Mouse (Mus musculus): ENCODE measurements around the gene Ugdh. TPM values are rescaled to one million over a fixed set of nuclear protein-coding genes. Genes with fewer than 3 reads are reported as not detected.
A peak's percentile ranks its signal among the peaks of the same experiment; 100 is the strongest.

The Ugdh gene
- polyA plus RNA-seq, 1 experiment = 32.0 TPM

DNA sequence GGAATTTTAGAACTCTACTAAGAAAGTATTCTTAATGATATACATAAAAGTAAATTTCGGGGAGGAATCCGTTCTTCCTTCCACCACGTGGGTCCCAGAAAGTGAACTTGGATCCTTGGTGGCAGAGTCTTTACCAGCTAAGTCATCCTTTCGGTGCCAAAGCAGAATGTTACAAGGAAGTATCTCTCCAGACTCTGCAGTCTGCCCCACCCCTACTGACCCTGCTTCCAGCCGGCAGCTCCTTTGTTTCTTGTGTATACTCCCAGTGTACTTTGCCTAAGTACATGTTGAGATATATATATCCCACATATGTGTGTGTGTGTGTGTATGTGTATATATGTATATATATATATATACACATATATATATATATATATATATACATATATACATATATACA is 6.3 kb downstream of the Ugdh start:
- Histone ChIP-seq H3K4me1 (ENCODE audit: control insufficient read depth, insufficient read depth, insufficient read length, low read length) (peaks cover 35% of the 10 kb centered on the region), H3K27ac (ENCODE audit: insufficient read depth, low read depth, low read length) (peak overlapping the region; percentile 59), H3K27me3 (ENCODE audit: control insufficient read depth, insufficient read depth, low read length) (no peaks in the 10 kb centered on the region), H3K36me3 (ENCODE audit: control insufficient read depth, insufficient read depth, low read length) (peaks cover 8% of the 10 kb centered on the region), H3K4me3 (ENCODE audit: low read depth, low read length) (no peak overlapping the region)
- TF ChIP-seq POLR2A (IDR thresholded peaks at IDR 0.05; ENCODE audit: low read depth, low read length) (no peak), CTCF (IDR thresholded peaks at IDR 0.05; ENCODE audit: extremely low read depth, insufficient read length, insufficient replicate concordance, low read depth, low read length) (no peak)
- 31% methylated on average over 5 of the region's 5 CpGs for WGBS

GRCm38 (mm10) chr5:65428321-65428720 is 7.4 kb downstream of the Ugdh start:
- 21% methylated on average over 4 of the region's 4 CpGs for WGBS
- Histone ChIP-seq H3K4me1 (ENCODE audit: control insufficient read depth, insufficient read depth, insufficient read length, low read length) (peaks cover 38% of the 10 kb centered on the region), H3K4me3 (ENCODE audit: low read depth, low read length) (no peak overlapping the region), H3K27ac (ENCODE audit: insufficient read depth, low read depth, low read length) (peak overlapping the region; percentile 62), H3K27me3 (ENCODE audit: control insufficient read depth, insufficient read depth, low read length) (no peaks in the 10 kb centered on the region), H3K36me3 (ENCODE audit: control insufficient read depth, insufficient read depth, low read length) (peaks cover 13% of the 10 kb centered on the region)
- TF ChIP-seq POLR2A (IDR thresholded peaks at IDR 0.05; ENCODE audit: low read depth, low read length) = no peak
- TF ChIP-seq CTCF (IDR thresholded peaks at IDR 0.05; ENCODE audit: extremely low read depth, insufficient read length, insufficient replicate concordance, low read depth, low read length) = no peak

DNA sequence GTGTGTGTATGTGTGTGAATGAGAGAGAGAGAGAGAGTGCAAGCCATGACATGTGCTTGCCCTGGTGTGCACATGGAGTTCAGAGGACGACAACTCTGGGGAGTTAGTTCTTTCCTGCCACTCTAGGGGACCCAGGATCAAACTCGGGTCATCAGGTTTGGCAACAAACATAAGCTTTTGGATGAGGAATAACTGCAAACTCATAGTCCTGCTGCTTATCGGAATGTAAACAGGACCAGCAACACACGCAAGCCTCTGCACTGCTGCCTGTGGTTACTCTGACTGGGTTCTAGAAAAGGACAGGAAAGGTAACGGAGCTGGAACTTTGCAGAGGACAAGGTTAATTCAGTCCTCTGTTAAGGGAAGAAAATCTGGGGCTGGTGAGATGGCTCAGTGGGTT is 10.5 kb downstream of the Ugdh start:
- TF ChIP-seq CTCF (IDR thresholded peaks at IDR 0.05; ENCODE audit: extremely low read depth, insufficient read length, insufficient replicate concordance, low read depth, low read length) (no peak), POLR2A (IDR thresholded peaks at IDR 0.05; ENCODE audit: low read depth, low read length) (no peak)
- Histone ChIP-seq H3K4me3 (ENCODE audit: low read depth, low read length) (no peak overlapping the region), H3K36me3 (ENCODE audit: control insufficient read depth, insufficient read depth, low read length) (peaks cover 29% of the 10 kb centered on the region), H3K27ac (ENCODE audit: insufficient read depth, low read depth, low read length) (peak overlapping the region; percentile 3; the same call in 1 of the 2 replicates), H3K4me1 (ENCODE audit: control insufficient read depth, insufficient read depth, insufficient read length, low read length) (peaks cover 40% of the 10 kb centered on the region; the same call in 1 of the 2 replicates), H3K27me3 (ENCODE audit: control insufficient read depth, insufficient read depth, low read length) (no peaks in the 10 kb centered on the region)
- WGBS = 62% methylated on average over 5 of the region's 5 CpGs

- Histone ChIP-seq H3K36me3 (ENCODE audit: control insufficient read depth, insufficient read depth, low read length) (peaks cover 29% of the 10 kb centered on the region), H3K27me3 (ENCODE audit: control insufficient read depth, insufficient read depth, low read length) (no peaks in the 10 kb centered on the region), H3K4me1 (ENCODE audit: control insufficient read depth, insufficient read depth, insufficient read length, low read length) (peaks cover 40% of the 10 kb centered on the region; the same call in 1 of the 2 replicates), H3K4me3 (ENCODE audit: low read depth, low read length) (no peak overlapping the region), H3K27ac (ENCODE audit: insufficient read depth, low read depth, low read length) (peak overlapping the region; percentile 81; the same call in 1 of the 2 replicates)
- WGBS = 34% methylated on average over 6 of the region's 6 CpGs
- TF ChIP-seq POLR2A (IDR thresholded peaks at IDR 0.05; ENCODE audit: low read depth, low read length) (peak; percentile 25; the same call in 1 of the 2 replicates), CTCF (IDR thresholded peaks at IDR 0.05; ENCODE audit: extremely low read depth, insufficient read length, insufficient replicate concordance, low read depth, low read length) (no peak)
Observed at GRCm38 (mm10) chr5:65424215-65424614, 11.5 kb downstream of the Ugdh start.

GRCm38 (mm10) chr5:65422803-65423202 is 12.9 kb downstream of the Ugdh start:
- no peak overlapping the region for H3K4me3 ChIP-seq (ENCODE audit: low read depth, low read length)
- TF ChIP-seq POLR2A (IDR thresholded peaks at IDR 0.05; ENCODE audit: low read depth, low read length) (no peak), CTCF (IDR thresholded peaks at IDR 0.05; ENCODE audit: extremely low read depth, insufficient read length, insufficient replicate concordance, low read depth, low read length) (no peak)
- no peaks in the 10 kb centered on the region for H3K27me3 ChIP-seq (ENCODE audit: control insufficient read depth, insufficient read depth, low read length)
- H3K27ac ChIP-seq (ENCODE audit: insufficient read depth, low read depth, low read length) = no peak overlapping the region
- peaks cover 37% of the 10 kb centered on the region for H3K36me3 ChIP-seq (ENCODE audit: control insufficient read depth, insufficient read depth, low read length)
- 95% methylated on average over 8 of the region's 8 CpGs for WGBS
- peaks cover 32% of the 10 kb centered on the region; the same call in 1 of the 2 replicates for H3K4me1 ChIP-seq (ENCODE audit: control insufficient read depth, insufficient read depth, insufficient read length, low read length)

GRCm38 (mm10) chr5:65420822-65421221 is 14.9 kb downstream of the Ugdh start:
- 24% methylated on average over 6 of the region's 6 CpGs for WGBS
- Histone ChIP-seq H3K4me3 (ENCODE audit: low read depth, low read length) (no peak overlapping the region), H3K27ac (ENCODE audit: insufficient read depth, low read depth, low read length) (peak overlapping the region; percentile 92), H3K4me1 (ENCODE audit: control insufficient read depth, insufficient read depth, insufficient read length, low read length) (peaks cover 23% of the 10 kb centered on the region; the same call in 1 of the 2 replicates), H3K27me3 (ENCODE audit: control insufficient read depth, insufficient read depth, low read length) (no peaks in the 10 kb centered on the region), H3K36me3 (ENCODE audit: control insufficient read depth, insufficient read depth, low read length) (peaks cover 50% of the 10 kb centered on the region)
- TF ChIP-seq CTCF (IDR thresholded peaks at IDR 0.05; ENCODE audit: extremely low read depth, insufficient read length, insufficient replicate concordance, low read depth, low read length) (no peak), POLR2A (IDR thresholded peaks at IDR 0.05; ENCODE audit: low read depth, low read length) (no peak)

- Histone ChIP-seq H3K27ac (ENCODE audit: insufficient read depth, low read depth, low read length) (no peak overlapping the region), H3K4me1 (ENCODE audit: control insufficient read depth, insufficient read depth, insufficient read length, low read length) (peaks cover 17% of the 10 kb centered on the region; the same call in 1 of the 2 replicates), H3K27me3 (ENCODE audit: control insufficient read depth, insufficient read depth, low read length) (no peaks in the 10 kb centered on the region), H3K36me3 (ENCODE audit: control insufficient read depth, insufficient read depth, low read length) (peaks cover 55% of the 10 kb centered on the region), H3K4me3 (ENCODE audit: low read depth, low read length) (no peak overlapping the region)
- 88% methylated on average over 10 of the region's 10 CpGs for WGBS
- TF ChIP-seq POLR2A (IDR thresholded peaks at IDR 0.05; ENCODE audit: low read depth, low read length) (no peak), CTCF (IDR thresholded peaks at IDR 0.05; ENCODE audit: extremely low read depth, insufficient read length, insufficient replicate concordance, low read depth, low read length) (no peak)
Observed at GRCm38 (mm10) chr5:65419136-65419535, 16.6 kb downstream of the Ugdh start.
